Mouse (Mus musculus): ENCODE measurements at regions not wholly inside any gene's neighbourhood (a gene's known extent, or its start where the extent isn't known, plus 50 kb on each side); places are given as distances from the start of the nearest gene placed in this dataset.
A peak's percentile ranks its signal among the peaks of the same experiment; 100 is the strongest.

- 15% methylated on average over 22 of the region's 22 CpGs for WGBS
Observed at GRCm38 (mm10) chr4:152697247-152697960, 219.7 kb upstream of the Kcnab2 start.

DNA sequence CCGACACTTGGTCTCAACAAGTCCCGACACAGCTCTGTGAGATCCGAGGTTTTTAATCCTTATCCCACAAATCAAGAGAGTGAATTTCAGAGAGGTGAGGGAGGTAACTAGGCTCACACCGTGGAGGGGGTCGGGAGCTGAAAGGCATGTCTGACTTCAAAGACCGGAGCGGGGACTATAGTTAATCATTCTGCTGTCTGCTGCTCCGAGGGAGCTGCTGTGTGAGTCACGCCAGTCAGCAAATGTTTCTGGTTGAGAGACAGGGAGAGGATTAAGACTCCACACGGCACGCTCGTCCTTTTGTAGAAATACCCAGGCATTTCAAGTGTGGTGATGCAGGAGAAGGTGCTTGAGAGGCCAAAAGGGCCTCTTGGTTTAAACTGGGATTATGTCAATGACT lies 214.1 kb upstream of the Kcnab2 start:
- no peaks in the 10 kb centered on the region for H3K27me3 ChIP-seq (ENCODE audit: insufficient read depth, low read length)
- H3K9ac ChIP-seq (replicated peaks; ENCODE audit: low read length), result no peak overlapping the region
- H3K4me3 ChIP-seq (ENCODE audit: low read length), result no peak overlapping the region
- WGBS, result 37% methylated on average over 12 of the region's 12 CpGs
- peak overlapping the region; percentile 32; the same call in 1 of the 2 replicates for H3K27ac ChIP-seq
- no peak for DNase-seq (ENCODE audit: low spot score)
- H3K36me3 ChIP-seq (ENCODE audit: insufficient read depth, low read length), result no peaks in the 10 kb centered on the region
- ATAC-seq, result no peak
- no peaks in the 10 kb centered on the region for H3K9me3 ChIP-seq (ENCODE audit: low read length)
- peaks cover 9% of the 10 kb centered on the region for H3K4me1 ChIP-seq (ENCODE audit: insufficient read depth, low read length)
- no peak for TF ChIP-seq CTCF (IDR thresholded peaks at IDR 0.05; ENCODE audit: low read depth)
- no peak overlapping the region for H3K4me2 ChIP-seq (ENCODE audit: low read depth, low read length)

More at GRCm38 (mm10) chr4:152697247-152697960, 219.7 kb upstream of the Kcnab2 start:
- no peak overlapping the region; the same call in 1 of the 2 replicates for H3K4me2 ChIP-seq (ENCODE audit: low read depth, low read length)
- ATAC-seq, result peak; percentile 91
- H3K27ac ChIP-seq, result peak overlapping the region; percentile 62
- no peaks in the 10 kb centered on the region for H3K36me3 ChIP-seq (ENCODE audit: insufficient read depth, low read length)
- H3K9me3 ChIP-seq (ENCODE audit: low read length), result no peaks in the 10 kb centered on the region
- H3K4me1 ChIP-seq (ENCODE audit: insufficient read depth, low read length), result peaks cover 20% of the 10 kb centered on the region
- no peak overlapping the region for H3K4me3 ChIP-seq (ENCODE audit: low read length)
- H3K27me3 ChIP-seq (ENCODE audit: insufficient read depth, low read length), result no peaks in the 10 kb centered on the region
- TF ChIP-seq CTCF (IDR thresholded peaks at IDR 0.05; ENCODE audit: low read depth), result no peak; the same call in 1 of the 2 replicates
- H3K9ac ChIP-seq (replicated peaks; ENCODE audit: low read length), result no peak overlapping the region
- DNase-seq (ENCODE audit: low spot score), result peak; percentile 87

DNA sequence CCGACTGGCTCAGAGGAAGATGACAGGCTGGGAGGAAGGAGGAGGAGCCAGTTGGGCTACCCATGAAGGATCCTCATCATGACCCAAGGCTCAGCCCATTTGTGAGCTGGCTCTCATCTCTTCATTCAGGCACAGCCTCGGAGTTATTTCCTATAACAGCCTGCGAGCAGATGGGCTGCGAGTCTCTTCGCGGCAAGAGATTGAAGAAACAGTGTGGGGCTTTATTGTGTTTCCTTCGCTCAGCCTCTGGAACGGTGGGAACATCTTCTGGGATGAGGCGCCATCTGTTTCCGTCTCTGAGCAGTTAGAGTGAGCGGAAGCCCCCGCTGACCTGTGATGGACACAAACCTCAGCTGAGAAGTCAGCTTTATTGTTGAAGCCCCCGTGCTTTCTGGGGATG lies 213.6 kb upstream of the Kcnab2 start:
- no peak for TF ChIP-seq CTCF (IDR thresholded peaks at IDR 0.05; ENCODE audit: low read depth)
- 44% methylated on average over 12 of the region's 13 CpGs for WGBS
- peak; percentile 71 for DNase-seq (ENCODE audit: low spot score)
- Histone ChIP-seq H3K27me3 (ENCODE audit: insufficient read depth, low read length) (no peaks in the 10 kb centered on the region), H3K27ac (peak overlapping the region; percentile 32; the same call in 1 of the 2 replicates), H3K4me2 (ENCODE audit: low read depth, low read length) (no peak overlapping the region), H3K4me3 (ENCODE audit: low read length) (no peak overlapping the region), H3K9ac (replicated peaks; ENCODE audit: low read length) (no peak overlapping the region), H3K9me3 (ENCODE audit: low read length) (no peaks in the 10 kb centered on the region), H3K4me1 (ENCODE audit: insufficient read depth, low read length) (peaks cover 8% of the 10 kb centered on the region; the same call in 1 of the 2 replicates), H3K36me3 (ENCODE audit: insufficient read depth, low read length) (no peaks in the 10 kb centered on the region)
- ATAC-seq, result peak; percentile 41; the same call in 1 of the 2 replicates

GRCm38 (mm10) chr4:152690766-152691165 lies 213.1 kb upstream of the Kcnab2 start:
- no peaks in the 10 kb centered on the region for H3K27me3 ChIP-seq (ENCODE audit: insufficient read depth, low read length)
- DNase-seq (ENCODE audit: low spot score) (no peak), ATAC-seq (no peak)
- H3K4me2 ChIP-seq (ENCODE audit: low read depth, low read length), result no peak overlapping the region
- no peaks in the 10 kb centered on the region for H3K9me3 ChIP-seq (ENCODE audit: low read length)
- H3K9ac ChIP-seq (replicated peaks; ENCODE audit: low read length), result no peak overlapping the region
- no peak overlapping the region for H3K4me3 ChIP-seq (ENCODE audit: low read length)
- no peak for TF ChIP-seq CTCF (IDR thresholded peaks at IDR 0.05; ENCODE audit: low read depth)
- H3K36me3 ChIP-seq (ENCODE audit: insufficient read depth, low read length), result no peaks in the 10 kb centered on the region
- H3K4me1 ChIP-seq (ENCODE audit: insufficient read depth, low read length), result peaks cover 9% of the 10 kb centered on the region; the same call in 1 of the 2 replicates
- 81% methylated on average over 4 of the region's 4 CpGs for WGBS
- no peak overlapping the region for H3K27ac ChIP-seq

- H3K36me3 ChIP-seq (ENCODE audit: insufficient read depth, low read length), result no peaks in the 10 kb centered on the region
- TF ChIP-seq CTCF (IDR thresholded peaks at IDR 0.05; ENCODE audit: low read depth), result peak; percentile 61
- 82% methylated on average over 9 of the region's 9 CpGs for WGBS
- no peak overlapping the region for H3K4me2 ChIP-seq (ENCODE audit: low read depth, low read length)
- H3K9ac ChIP-seq (replicated peaks; ENCODE audit: low read length), result no peak overlapping the region
- DNase-seq (ENCODE audit: low spot score), result no peak
- H3K9me3 ChIP-seq (ENCODE audit: low read length), result no peaks in the 10 kb centered on the region
- no peak overlapping the region for H3K27ac ChIP-seq
- H3K4me3 ChIP-seq (ENCODE audit: low read length), result no peak overlapping the region
- H3K4me1 ChIP-seq (ENCODE audit: insufficient read depth, low read length), result peaks cover 9% of the 10 kb centered on the region; the same call in 1 of the 2 replicates
- ATAC-seq, result no peak
- no peaks in the 10 kb centered on the region for H3K27me3 ChIP-seq (ENCODE audit: insufficient read depth, low read length)
Observed at GRCm38 (mm10) chr4:152689831-152690230, 212.2 kb upstream of the Kcnab2 start.

DNA sequence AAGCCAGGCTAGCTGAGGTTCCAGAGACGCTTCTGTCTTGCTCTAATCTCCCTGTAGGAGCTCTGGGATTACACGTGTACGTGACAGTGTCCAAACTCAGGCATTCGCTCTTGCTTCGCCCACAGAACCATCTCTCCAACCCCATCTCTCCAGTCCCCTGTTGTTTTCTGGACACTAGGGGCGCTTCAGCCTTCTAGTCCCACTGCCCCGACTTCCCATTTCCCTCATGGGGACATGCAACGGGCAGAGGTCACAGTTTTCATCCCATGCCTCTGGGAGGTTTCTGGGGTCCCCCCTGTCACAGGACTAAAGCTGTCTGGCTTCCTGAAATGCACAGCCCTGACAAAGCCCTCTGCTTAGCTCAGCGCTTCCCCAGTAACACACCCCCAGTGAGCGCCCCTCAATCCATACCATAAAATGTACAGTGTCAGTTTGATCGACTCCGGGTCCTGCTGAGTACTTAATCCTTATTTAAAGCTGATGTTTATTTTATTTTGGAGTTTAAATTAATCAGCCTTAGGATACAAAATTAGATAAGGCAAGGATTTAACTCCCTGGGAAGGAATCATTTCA lies 208.9 kb upstream of the Kcnab2 start:
- Histone ChIP-seq H3K27me3 (ENCODE audit: insufficient read depth, low read length) (no peaks in the 10 kb centered on the region), H3K4me3 (ENCODE audit: low read length) (no peak overlapping the region), H3K4me1 (ENCODE audit: insufficient read depth, low read length) (peaks cover 4% of the 10 kb centered on the region; the same call in 1 of the 2 replicates), H3K36me3 (ENCODE audit: insufficient read depth, low read length) (no peaks in the 10 kb centered on the region), H3K9me3 (ENCODE audit: low read length) (peaks cover 3% of the 10 kb centered on the region; the same call in 1 of the 2 replicates), H3K4me2 (ENCODE audit: low read depth, low read length) (no peak overlapping the region), H3K27ac (no peak overlapping the region), H3K9ac (replicated peaks; ENCODE audit: low read length) (no peak overlapping the region)
- ATAC-seq (no peak), DNase-seq (ENCODE audit: low spot score) (no peak)
- TF ChIP-seq CTCF (IDR thresholded peaks at IDR 0.05; ENCODE audit: low read depth), result peak; percentile 48
- WGBS, result 44% methylated on average over 12 of the region's 12 CpGs

DNA sequence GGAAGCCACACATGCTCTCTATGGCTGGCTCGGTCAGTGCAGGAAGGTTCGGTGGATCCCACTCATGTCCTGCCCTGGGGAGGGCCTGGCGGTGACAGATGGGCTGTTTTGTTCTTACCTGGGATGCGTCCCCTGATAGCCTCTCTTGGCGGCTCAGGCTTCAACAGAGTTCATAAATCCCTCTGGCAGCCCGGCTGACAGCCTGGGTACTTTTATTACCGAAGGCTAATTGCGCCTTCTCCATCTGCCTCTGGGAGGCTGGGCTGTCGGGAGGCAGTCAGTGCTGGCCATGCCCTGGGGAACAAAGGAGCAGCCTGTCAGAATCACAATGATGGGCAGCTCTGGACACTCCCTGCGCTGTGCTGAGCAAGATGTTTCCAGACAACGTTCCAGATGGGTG lies 196.5 kb upstream of the Kcnab2 start:
- H3K4me3 ChIP-seq (ENCODE audit: low read length), result no peak overlapping the region
- WGBS, result 22% methylated on average over 11 of the region's 11 CpGs
- H3K27me3 ChIP-seq (ENCODE audit: insufficient read depth, low read length), result no peaks in the 10 kb centered on the region
- DNase-seq (ENCODE audit: low spot score) (peak; percentile 54), ATAC-seq (peak; percentile 63)
- H3K27ac ChIP-seq, result no peak overlapping the region
- H3K4me1 ChIP-seq (ENCODE audit: insufficient read depth, low read length), result peaks cover 5% of the 10 kb centered on the region; the same call in 1 of the 2 replicates
- H3K36me3 ChIP-seq (ENCODE audit: insufficient read depth, low read length), result no peaks in the 10 kb centered on the region
- H3K4me2 ChIP-seq (ENCODE audit: low read depth, low read length), result no peak overlapping the region
- H3K9ac ChIP-seq (replicated peaks; ENCODE audit: low read length), result no peak overlapping the region
- TF ChIP-seq CTCF (IDR thresholded peaks at IDR 0.05; ENCODE audit: low read depth), result no peak
- no peaks in the 10 kb centered on the region for H3K9me3 ChIP-seq (ENCODE audit: low read length)
